Mouse (Mus musculus) frontal cortex, adult (tissue): ENCODE results near the gene Tmed4.
A peak's percentile ranks its signal among the peaks of the same experiment; 100 is the strongest.
"Not testable (repeated sequence)": the region's sequence is repeated elsewhere in the genome, so short reads cannot be mapped to it uniquely, and the experiment has no call there.

Experiments
- ATAC-seq: cut with Nextera tagmentation; 2 replicates; pipeline ENCODE4 v1.9.2; 2017; ENCODE audit warnings: mild to moderate bottlenecking, moderate library complexity, mixed read lengths; ENCODE audit not compliant: low TSS enrichment

Gene Tmed4

GRCm38 (mm10) chr11:6273607-6274006 lies 1.1 kb downstream of the Tmed4 start:
- 0 out of 2 replicates have a peak, but pooled peaks have one; percentile 11 for ATAC-seq

DNA sequence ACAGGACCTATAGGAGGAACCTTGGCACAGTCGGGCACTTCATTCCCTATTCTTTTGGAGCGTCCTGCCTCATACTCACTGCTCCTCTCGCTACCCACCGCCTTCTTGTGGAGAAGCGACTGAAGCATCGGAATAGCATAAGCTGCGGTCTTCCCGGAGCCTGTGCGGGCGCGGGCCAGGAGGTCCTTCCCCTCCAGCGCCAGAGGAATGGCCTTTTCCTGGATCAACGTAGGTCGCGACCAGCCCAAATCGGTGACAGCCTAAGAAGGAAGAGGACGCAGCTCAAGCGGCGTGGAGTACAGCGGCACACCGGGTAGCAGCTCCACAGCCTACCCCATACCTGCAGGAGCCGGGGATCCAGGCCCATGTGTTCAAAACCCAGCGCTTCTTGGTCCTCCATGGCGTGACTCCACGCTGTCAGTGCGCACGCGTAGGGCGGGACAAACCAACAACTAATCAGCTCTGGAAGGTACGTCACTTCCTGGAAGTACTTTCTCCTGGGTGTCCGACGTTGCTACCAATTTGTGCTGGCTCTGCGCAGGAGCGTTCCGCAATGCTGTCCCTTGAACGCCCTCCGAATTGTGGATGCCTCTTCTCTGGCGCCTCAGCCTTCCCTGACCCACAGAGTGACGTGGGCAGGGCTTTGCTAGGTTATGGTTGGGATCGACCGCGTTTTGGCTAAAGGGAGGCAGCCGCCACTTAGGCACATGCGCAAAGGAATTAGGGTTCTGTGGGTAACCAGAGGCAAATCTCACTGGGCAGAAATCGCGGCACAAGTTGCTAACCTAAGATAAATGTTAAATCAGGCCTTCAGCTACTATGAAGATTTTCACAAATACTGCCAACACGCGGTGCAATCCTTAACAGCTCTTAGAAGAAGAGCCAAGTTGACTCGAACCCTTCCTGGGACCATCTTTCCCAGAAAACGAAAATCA lies 7.1 kb downstream of the Tmed4 start, which contains the start of gene Ddx56:
Ddx56 (minus strand) TSS at position 453 of the 935 bp plus-strand sequence.
- peak; percentile 98 for ATAC-seq

- no peak for ATAC-seq
Measured at GRCm38 (mm10) chr11:6266621-6267020, 8.0 kb downstream of the Tmed4 start.

DNA sequence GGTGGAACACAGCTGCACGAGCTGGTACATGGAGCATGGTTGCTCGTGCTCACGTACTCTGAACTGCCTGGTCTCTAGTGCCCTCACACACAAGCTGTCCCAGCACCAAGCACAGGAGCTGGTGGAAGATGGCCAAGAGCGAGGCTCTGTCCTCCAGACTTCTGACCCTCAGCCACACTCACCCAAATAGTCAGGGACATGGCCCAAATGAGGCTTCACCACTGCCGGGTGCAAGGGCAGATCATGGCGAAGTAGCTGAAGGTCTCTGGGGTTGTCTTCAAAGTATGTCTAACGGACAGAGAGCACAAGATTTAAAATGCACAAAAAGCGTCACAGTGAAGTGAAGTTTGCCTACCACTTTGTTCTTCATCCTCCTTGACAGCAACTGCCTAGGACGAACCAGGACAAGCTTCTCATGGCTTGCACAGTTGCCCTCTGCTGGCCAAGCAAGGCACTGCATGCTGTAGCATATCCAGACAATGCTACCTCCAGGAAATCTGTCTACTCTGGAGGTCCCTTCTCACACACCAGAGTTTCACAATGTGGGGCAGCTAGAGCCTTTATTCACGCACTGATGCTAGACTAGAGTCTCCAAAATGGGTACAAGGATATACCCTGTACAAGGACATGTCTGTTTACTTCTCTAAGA lies 13.1 kb downstream of the Tmed4 start:
- ATAC-seq: peak; percentile 78

DNA sequence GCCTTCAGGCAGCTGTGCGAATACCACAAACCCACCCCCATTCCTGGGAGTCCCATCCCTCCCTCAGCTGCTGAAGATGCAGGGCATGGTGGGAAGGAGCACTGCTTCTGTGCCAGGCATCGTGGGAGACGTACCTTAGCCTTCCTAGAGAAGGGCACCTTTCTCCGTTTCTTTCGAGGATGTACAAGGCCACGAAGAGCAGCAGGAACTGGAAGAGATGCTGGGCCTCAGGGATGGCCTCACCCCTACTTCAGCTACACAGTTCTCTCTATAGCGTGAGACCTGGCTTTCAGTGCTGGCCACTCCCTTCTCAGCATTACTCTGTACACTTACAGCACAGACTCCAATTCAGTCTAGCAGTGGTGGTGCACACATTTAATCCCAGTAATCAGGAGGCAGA lies 15.3 kb downstream of the Tmed4 start:
- no peak for ATAC-seq

GRCm38 (mm10) chr11:6256490-6257072 lies 18.1 kb downstream of the Tmed4 start:
- no peak for ATAC-seq

GRCm38 (mm10) chr11:6254602-6255001 lies 20.1 kb downstream of the Tmed4 start:
- not testable (repeated sequence) for ATAC-seq

DNA sequence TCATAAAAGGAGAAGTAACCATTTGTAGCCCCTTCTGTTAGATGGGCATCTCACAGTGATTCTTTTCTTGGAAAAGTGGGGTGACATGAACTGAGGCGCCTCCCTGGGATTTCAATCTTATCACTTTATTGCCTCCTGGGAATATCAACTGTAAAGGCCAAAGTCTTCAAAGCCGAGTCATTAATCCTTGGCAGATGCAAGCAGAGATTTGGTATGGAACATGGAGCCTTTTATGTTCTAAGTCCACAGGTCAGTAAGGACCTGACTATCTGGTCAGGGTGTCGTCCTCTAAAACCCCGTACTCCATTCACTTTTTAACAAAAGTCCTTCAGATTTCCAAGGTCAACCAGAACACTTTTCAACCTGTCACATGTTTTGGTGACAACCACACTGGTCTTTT lies 21.8 kb downstream of the Tmed4 start:
- no peak for ATAC-seq

DNA sequence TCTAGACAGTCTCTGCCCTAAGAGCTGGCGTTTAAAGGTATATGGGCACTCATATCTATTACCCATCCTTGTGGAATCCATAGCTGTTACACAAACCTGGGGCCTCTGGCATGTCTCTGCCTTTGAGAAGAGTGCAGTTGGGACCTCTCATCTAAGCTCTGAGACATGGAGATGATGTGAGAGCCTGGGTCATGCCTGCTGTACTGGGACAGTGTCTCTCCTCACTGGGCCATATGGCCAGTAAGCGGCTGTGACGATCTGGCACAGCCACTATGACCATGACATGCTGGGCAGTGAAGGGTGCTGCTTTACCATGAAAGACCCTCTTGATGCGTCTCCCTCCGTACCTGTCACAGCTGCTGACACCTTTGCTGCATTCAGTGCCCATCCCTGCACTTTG lies 22.4 kb downstream of the Tmed4 start:
- ATAC-seq: no peak

- no peak for ATAC-seq
Measured at GRCm38 (mm10) chr11:6244707-6245106, 30.0 kb downstream of the Tmed4 start.

DNA sequence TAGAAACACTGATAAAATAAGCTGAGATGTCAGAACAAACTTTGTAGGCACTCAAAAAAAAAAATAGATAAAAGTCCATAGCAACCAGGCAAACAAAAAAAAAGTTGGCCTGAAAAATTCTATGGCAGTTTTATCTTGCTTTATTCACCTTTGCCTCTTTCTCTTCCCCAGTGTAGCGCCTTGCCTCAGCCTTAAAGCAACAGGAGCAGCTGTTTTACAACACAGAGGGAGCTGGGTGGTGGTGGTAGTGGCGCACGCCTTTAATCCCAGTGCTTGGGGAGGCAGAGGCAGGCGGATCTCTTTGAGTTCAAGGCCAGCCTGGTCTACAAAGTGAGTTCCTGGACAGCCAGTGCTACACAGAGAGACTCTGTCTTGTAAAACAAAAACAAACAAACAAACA lies 41.6 kb downstream of the Tmed4 start:
- ATAC-seq: no peak

- no peak for ATAC-seq
Measured at GRCm38 (mm10) chr11:6230012-6230411, 44.7 kb downstream of the Tmed4 start, which contains the start of gene Npc1l1. Gene Npc1l1, minus strand, starts transcription at chr11:6230143.

DNA sequence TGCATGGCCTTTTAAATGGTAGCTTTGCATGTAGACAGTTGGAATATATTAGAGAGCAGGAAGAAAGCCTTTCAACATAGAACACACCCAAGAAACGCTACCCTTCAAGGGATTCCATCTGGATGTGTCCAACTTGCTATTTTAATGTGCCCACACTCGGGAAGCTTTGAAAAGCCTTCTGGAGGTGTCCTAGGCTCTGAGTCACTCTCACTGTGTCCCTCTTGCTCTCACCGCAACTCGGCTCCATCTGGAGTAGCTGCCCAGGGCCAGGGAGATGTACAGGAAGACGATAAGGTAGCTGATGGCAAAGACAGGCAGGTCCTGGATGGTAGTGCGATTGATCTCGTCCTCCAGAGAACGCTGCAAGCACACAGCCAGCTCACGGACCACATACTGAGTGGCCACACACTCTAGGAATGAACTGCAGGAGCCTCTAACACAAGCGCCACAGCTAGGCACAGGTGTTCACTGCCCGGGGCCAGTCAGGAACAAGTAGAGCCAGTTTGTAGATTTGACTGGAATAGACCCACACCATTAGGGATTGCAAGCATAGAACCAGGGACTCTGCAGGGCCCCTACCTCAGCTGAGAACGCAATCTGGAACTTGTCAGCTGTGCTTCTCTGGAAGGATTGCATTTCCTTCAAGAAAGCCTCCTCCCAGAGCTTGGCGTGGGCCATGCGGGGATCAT lies 50.0 kb downstream of the Tmed4 start:
- peak; percentile 94 for ATAC-seq

DNA sequence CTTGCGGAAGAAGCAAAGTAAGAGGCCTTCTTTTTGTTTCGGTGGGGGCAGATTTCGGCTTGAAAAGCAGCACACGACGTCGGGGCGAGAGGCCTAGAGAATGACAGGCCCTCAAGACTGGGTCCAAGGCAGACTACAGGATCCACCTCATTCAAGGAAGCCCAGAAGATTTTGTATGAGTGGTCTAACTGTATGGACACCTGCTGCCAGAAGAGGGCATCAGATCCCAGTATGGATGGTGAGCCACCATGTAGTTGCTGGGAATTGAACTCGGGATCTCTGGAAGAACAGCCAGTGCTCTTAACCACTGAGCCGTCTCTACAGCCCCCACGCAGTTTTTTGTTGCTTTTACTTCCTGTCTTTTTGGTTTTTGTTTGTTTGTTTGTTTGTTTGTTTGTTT lies 52.5 kb downstream of the Tmed4 start:
- no peak for ATAC-seq
